Mouse (Mus musculus): ENCODE data around the gene Leap2. TPM values are rescaled to one million over a fixed set of nuclear protein-coding genes. Genes with fewer than 3 reads are reported as not detected.

Leap2 gene
- total RNA-seq (2021), result not detected
- not detected in 2 replicates for polyA plus RNA-seq (2012; rRNA removed)
- long read RNA-seq, result 0 reads

- no peak for DNase-seq
These were observed at the start of gene Leap2 for GRCm38 (mm10) chr11:53423036-53423435. Gene Leap2 (minus strand): TSS chr11:53423170.

GRCm38 (mm10) chr11:53472709-53473108 is 49.7 kb upstream of the Leap2 start:
- DNase-seq, result no peak

GRCm38 (mm10) chr11:53469968-53470695 is 47.2 kb upstream of the Leap2 start, which contains the start of gene Gm9837:
Gene Gm9837 (minus strand): TSS chr11:53470479.
- peak; percentile 89 for DNase-seq

GRCm38 (mm10) chr11:53469294-53469967 is 46.5 kb upstream of the Leap2 start:
- no peak for DNase-seq

GRCm38 (mm10) chr11:53466231-53466971 is 43.4 kb upstream of the Leap2 start:
- peak; percentile 84 for DNase-seq

- DNase-seq, result peak; percentile 45
These were observed 40.8 kb upstream of the Leap2 start for GRCm38 (mm10) chr11:53463551-53464424.

GRCm38 (mm10) chr11:53461727-53462126 is 38.8 kb upstream of the Leap2 start:
- peak; percentile 47 for DNase-seq

GRCm38 (mm10) chr11:53460192-53460591 is 37.2 kb upstream of the Leap2 start:
- no peak for DNase-seq

- DNase-seq, result no peak
These were observed 36.0 kb upstream of the Leap2 start for GRCm38 (mm10) chr11:53458996-53459395.

- no peak for DNase-seq
These were observed 34.5 kb upstream of the Leap2 start for GRCm38 (mm10) chr11:53457372-53457954.

- peak; percentile 72 for DNase-seq
These were observed 33.8 kb upstream of the Leap2 start, which contains the start of the genes Gm10447 and Shroom1 for GRCm38 (mm10) chr11:53456474-53457371. Gene Gm10447 (minus strand): TSS chr11:53457110. Gene Shroom1 (plus strand): TSS chr11:53457205.

GRCm38 (mm10) chr11:53453031-53453430 is 30.1 kb upstream of the Leap2 start:
- DNase-seq, result no peak

GRCm38 (mm10) chr11:53452396-53452795 is 29.4 kb upstream of the Leap2 start:
- peak; percentile 59 for DNase-seq

GRCm38 (mm10) chr11:53451361-53451760 is 28.4 kb upstream of the Leap2 start:
- no peak for DNase-seq

- no peak for DNase-seq
These were observed 27.2 kb upstream of the Leap2 start for GRCm38 (mm10) chr11:53450070-53450705.

- DNase-seq, result peak; percentile 83
These were observed 25.6 kb upstream of the Leap2 start for GRCm38 (mm10) chr11:53448529-53448928.

GRCm38 (mm10) chr11:53447996-53448395 is 25.0 kb upstream of the Leap2 start:
- no peak for DNase-seq

GRCm38 (mm10) chr11:53446183-53446582 is 23.2 kb upstream of the Leap2 start:
- DNase-seq, result no peak

GRCm38 (mm10) chr11:53445562-53445961 is 22.6 kb upstream of the Leap2 start:
- peak; percentile 82 for DNase-seq
